Mouse (Mus musculus): Measurements from ENCODE around the gene Rrp36. TPM values are rescaled to one million over a fixed set of nuclear protein-coding genes. Genes with fewer than 3 reads are reported as not detected.

Rrp36 gene
- total and polyA plus RNA-seq, 2 experiments from 2014 or later: 31.1 to 52.1 TPM

DNA sequence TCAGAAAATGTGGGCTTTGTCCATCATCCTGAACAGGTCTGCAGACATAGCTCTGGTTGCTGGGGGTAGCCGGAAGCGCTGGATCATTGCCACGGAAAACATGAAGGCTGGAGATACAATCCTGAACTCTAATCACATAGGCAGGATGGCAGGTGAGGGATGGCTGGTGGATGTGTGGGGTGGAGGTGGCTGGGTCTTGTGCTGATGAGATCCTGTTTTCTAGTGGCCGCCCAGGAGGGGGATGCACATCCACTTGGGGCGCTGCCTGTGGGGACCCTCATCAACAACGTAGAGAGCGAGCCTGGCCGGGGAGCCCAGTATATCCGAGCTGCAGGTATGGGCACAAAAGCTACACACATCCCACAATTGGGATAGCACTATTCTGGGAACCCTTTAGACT lies 25.7 kb downstream of the Rrp36 start:
- no peak for TF ChIP-seq CTCF (IDR thresholded peaks at IDR 0.05; ENCODE audit: low read depth)
- no peaks in the 10 kb centered on the region for H3K9me3 ChIP-seq (ENCODE audit: low read length)
- H3K36me3 ChIP-seq (ENCODE audit: insufficient read depth): peaks cover 13% of the 10 kb centered on the region
- no peak overlapping the region for H3K9ac ChIP-seq
- no peaks in the 10 kb centered on the region for H3K27me3 ChIP-seq (ENCODE audit: insufficient read depth, low read length)
- no peak overlapping the region for H3K27ac ChIP-seq (ENCODE audit: low read depth, low read length)
- H3K4me1 ChIP-seq (ENCODE audit: insufficient read depth): peaks cover 29% of the 10 kb centered on the region
- 91% methylated on average over 9 of the region's 9 CpGs for WGBS
- H3K4me3 ChIP-seq (ENCODE audit: low read depth, low read length): no peak overlapping the region
- no peak overlapping the region for H3K4me2 ChIP-seq (ENCODE audit: low read depth)
- ATAC-seq (no peak), DNase-seq (no peak)

DNA sequence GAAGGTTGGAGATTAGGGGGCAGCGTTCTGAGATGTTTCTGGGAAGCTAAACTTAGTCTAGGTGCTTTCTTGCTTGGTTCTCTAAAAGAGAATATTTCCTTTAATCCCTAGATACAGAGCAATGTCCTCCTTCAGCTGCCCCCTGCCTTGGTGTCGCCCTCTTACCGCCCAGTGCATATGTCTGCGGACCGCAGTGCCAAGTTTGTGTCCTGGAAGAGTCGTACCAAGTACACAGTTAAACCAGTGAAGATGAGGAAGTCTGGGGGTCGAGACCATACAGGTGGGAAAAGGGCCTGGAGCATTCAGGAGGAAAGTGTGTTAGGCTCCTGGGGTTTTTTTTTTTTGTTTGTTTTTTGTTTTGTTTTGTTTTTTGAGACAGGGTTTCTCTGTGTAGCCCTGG lies 26.9 kb downstream of the Rrp36 start:
- peaks cover 6% of the 10 kb centered on the region for H3K36me3 ChIP-seq (ENCODE audit: insufficient read depth)
- ATAC-seq (no peak), DNase-seq (no peak)
- H3K4me3 ChIP-seq (ENCODE audit: low read depth, low read length): no peak overlapping the region
- H3K4me2 ChIP-seq (ENCODE audit: low read depth): no peak overlapping the region
- no peaks in the 10 kb centered on the region for H3K27me3 ChIP-seq (ENCODE audit: insufficient read depth, low read length)
- no peak overlapping the region for H3K27ac ChIP-seq (ENCODE audit: low read depth, low read length)
- WGBS: 91% methylated on average over 7 of the region's 7 CpGs
- H3K9me3 ChIP-seq (ENCODE audit: low read length): no peaks in the 10 kb centered on the region
- no peak for TF ChIP-seq CTCF (IDR thresholded peaks at IDR 0.05; ENCODE audit: low read depth)
- H3K9ac ChIP-seq: 0 out of 2 replicates have a peak overlapping the region, but pooled peaks have one; percentile 83
- H3K4me1 ChIP-seq (ENCODE audit: insufficient read depth): peaks cover 29% of the 10 kb centered on the region

DNA sequence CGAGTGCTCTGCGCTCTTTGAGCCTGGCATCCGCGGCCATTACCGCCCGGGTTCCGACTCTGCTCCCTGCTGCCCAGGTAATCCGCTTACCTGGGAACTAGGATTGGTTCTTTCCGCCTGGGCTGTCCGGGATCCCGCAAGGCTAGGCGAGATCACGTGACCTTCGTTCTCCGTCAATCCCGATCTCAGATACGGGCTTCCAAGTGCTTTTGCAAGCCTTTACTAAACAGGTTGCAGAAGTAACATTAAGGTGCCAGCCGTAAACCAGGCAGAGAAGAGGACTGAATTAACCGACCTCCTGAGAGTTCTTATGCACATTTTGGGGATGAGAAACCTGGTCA lies 27.9 kb downstream of the Rrp36 start:
- peak; percentile 21; the same call in 1 of the 2 replicates for ATAC-seq
- no peaks in the 10 kb centered on the region for H3K9me3 ChIP-seq (ENCODE audit: low read length)
- H3K27ac ChIP-seq (ENCODE audit: low read depth, low read length): peak overlapping the region; percentile 88
- H3K36me3 ChIP-seq (ENCODE audit: insufficient read depth): peaks cover 14% of the 10 kb centered on the region
- WGBS: 0% methylated on average over 19 of the region's 19 CpGs
- H3K4me2 ChIP-seq (ENCODE audit: low read depth): peak overlapping the region; percentile 94
- peak overlapping the region; percentile 75 for H3K4me3 ChIP-seq (ENCODE audit: low read depth, low read length)
- peak overlapping the region; percentile 83 for H3K9ac ChIP-seq
- no peak for TF ChIP-seq CTCF (IDR thresholded peaks at IDR 0.05; ENCODE audit: low read depth)
- H3K27me3 ChIP-seq (ENCODE audit: insufficient read depth, low read length): no peaks in the 10 kb centered on the region
- no peak for DNase-seq
- H3K4me1 ChIP-seq (ENCODE audit: insufficient read depth): peaks cover 20% of the 10 kb centered on the region

DNA sequence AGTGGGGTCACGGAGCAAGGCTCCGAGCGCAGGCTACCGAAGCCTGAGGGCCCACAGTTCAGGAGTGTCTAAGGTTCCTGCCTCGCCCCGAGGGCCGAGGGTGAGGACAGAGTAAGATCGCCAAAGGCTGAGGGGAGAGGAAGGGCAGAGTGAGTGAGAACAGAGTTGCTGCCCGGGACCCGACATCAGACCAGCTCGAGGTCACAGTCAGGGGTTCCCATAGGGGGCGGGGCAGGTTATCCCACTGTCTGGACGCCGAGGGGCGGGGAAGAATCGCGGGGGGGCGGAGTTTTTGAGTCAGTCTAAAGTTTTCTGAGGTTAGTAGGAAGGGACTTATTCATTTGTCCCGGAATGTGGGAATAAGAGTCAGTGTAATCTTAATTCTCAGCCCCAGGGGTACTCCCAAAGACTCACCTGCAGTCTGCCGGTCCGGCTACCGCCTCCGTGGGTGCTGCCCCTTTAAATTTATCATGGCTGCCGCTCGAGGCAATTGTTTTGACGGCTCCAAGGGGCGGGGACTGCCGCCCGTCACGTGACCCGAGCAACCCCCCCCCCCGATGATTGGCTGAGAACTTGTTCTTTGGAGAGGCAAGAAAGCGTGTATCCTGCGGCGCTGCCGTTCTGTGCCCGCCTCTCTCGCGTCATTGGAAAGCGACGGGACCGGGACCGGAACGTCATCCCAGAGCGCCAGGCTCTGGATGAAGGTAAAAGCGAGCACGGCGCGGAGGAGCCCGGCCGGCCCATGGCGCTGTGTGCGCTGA lies 28.4 kb downstream of the Rrp36 start, which contains the start of the genes Klc4 and Mrpl2:
Gene Klc4, minus strand, starts transcription at position 462 of the 761 bp plus-strand sequence.
Gene Mrpl2, plus strand, starts transcription at position 669 of the 761 bp plus-strand sequence.
- Histone ChIP-seq H3K4me2 (ENCODE audit: low read depth) (peak within 1 kb of the TSS; percentile 94), H3K27ac (ENCODE audit: low read depth, low read length) (peak within 1 kb of the TSS; percentile 88), H3K4me1 (ENCODE audit: insufficient read depth) (peaks cover 15% of the 10 kb centered on the region), H3K9me3 (ENCODE audit: low read length) (no peaks in the 10 kb centered on the region), H3K27me3 (ENCODE audit: insufficient read depth, low read length) (no peaks in the 10 kb centered on the region), H3K9ac (peak within 1 kb of the TSS; percentile 83), H3K36me3 (ENCODE audit: insufficient read depth) (peaks cover 19% of the 10 kb centered on the region), H3K4me3 (ENCODE audit: low read depth, low read length) (peak within 1 kb of the TSS; percentile 75)
- peak; percentile 99 for DNase-seq
- peak; percentile 14; the same call in 1 of the 2 replicates for TF ChIP-seq CTCF (IDR thresholded peaks at IDR 0.05; ENCODE audit: low read depth)
- WGBS: 3% methylated on average over 53 of the region's 53 CpGs
- peak; percentile 76 for ATAC-seq

DNA sequence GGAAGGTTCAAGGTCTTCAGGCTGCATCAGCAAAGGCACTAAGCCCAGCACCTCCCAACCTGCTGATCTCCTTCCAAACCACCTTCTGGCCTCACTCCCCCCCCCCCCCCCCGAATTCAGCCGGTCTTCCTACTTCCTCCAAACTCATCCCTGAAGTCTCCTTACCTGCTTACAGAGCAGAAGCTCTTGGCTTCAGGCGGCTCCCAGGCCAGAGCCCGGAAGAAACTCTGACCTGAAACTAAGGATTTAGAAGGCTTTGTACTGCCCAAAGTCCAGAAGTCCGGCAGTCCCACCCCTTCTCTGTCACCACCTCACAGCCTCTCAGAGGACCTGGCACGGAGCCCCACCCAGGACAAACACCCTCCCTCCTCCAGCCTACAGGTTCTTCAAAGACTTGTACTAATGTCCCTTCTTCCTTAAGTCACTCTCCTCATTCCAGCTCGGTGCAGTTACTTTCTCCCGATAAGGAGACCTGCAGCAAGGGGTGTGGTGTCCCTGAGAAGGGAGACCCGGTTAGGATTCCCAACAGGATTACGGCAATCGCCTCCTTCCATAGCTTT lies 29.2 kb downstream of the Rrp36 start:
- peaks cover 27% of the 10 kb centered on the region for H3K36me3 ChIP-seq (ENCODE audit: insufficient read depth)
- no peaks in the 10 kb centered on the region for H3K9me3 ChIP-seq (ENCODE audit: low read length)
- peak overlapping the region; percentile 75 for H3K4me3 ChIP-seq (ENCODE audit: low read depth, low read length)
- ATAC-seq: no peak
- H3K27ac ChIP-seq (ENCODE audit: low read depth, low read length): no peak overlapping the region
- H3K27me3 ChIP-seq (ENCODE audit: insufficient read depth, low read length): no peaks in the 10 kb centered on the region
- peak overlapping the region; percentile 89 for H3K4me2 ChIP-seq (ENCODE audit: low read depth)
- H3K4me1 ChIP-seq (ENCODE audit: insufficient read depth): peaks cover 14% of the 10 kb centered on the region
- no peak for DNase-seq
- no peak for TF ChIP-seq CTCF (IDR thresholded peaks at IDR 0.05; ENCODE audit: low read depth)
- H3K9ac ChIP-seq: peak overlapping the region; percentile 59
- 8% methylated on average over 10 of the region's 11 CpGs for WGBS

DNA sequence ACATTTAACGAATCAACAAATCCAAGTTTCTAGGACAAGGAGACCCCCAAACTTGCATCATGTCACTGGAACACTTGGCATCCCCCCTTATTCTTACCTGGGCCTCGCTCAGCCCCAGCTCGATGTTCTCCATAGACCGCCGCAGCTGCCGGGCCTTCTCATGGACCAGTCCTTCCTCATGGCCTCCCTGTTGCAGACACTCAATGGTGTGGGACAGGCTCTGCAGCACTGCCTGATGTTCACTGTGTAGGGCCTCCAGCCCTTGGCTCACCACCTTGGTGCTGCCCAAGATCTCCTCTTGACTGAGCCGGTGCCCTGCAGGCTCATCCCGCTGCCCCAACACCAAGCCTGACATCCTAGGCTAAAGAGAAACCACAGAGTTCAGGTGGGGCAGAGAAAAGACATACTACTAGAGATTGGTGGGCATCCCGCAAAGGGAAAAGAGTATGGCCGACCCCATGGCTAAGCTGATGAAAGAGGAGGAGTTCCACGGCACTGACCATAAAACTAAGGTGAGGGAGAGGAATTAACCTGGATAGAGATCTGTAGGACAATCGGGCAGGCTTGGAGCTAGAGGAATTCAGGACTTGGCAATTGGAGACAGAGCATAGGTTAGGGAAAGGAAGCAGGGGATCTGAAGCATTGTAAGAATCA lies 29.9 kb downstream of the Rrp36 start:
- no peak overlapping the region for H3K9ac ChIP-seq
- TF ChIP-seq CTCF (IDR thresholded peaks at IDR 0.05; ENCODE audit: low read depth): no peak
- WGBS: 91% methylated on average over 12 of the region's 12 CpGs
- peaks cover 34% of the 10 kb centered on the region for H3K36me3 ChIP-seq (ENCODE audit: insufficient read depth)
- H3K4me1 ChIP-seq (ENCODE audit: insufficient read depth): peaks cover 10% of the 10 kb centered on the region
- no peak overlapping the region for H3K27ac ChIP-seq (ENCODE audit: low read depth, low read length)
- no peaks in the 10 kb centered on the region for H3K27me3 ChIP-seq (ENCODE audit: insufficient read depth, low read length)
- ATAC-seq (no peak), DNase-seq (no peak)
- H3K4me3 ChIP-seq (ENCODE audit: low read depth, low read length): no peak overlapping the region
- H3K4me2 ChIP-seq (ENCODE audit: low read depth): peak overlapping the region; percentile 89; the same call in 1 of the 2 replicates
- no peaks in the 10 kb centered on the region for H3K9me3 ChIP-seq (ENCODE audit: low read length)

DNA sequence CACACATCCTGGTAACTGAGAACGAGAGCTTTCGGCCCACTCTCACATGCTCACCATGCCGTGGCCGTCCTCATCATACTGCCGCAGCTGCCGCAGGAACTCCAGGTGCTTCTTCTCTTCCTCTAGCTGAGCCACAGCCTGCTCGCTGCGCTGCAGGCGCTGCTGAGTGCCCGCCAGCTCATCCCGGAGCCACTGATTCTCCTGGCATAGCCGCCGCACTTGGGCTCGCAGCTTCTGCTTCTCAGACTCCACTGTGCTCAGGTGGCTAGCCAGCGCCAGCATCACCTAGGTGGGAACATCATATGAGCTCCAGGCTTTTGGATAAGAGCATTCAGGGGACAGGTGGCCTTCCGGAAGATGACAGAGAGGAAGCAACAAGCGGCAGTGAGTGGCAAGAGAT lies 32.1 kb downstream of the Rrp36 start:
- Histone ChIP-seq H3K36me3 (ENCODE audit: insufficient read depth) (peaks cover 41% of the 10 kb centered on the region), H3K4me3 (ENCODE audit: low read depth, low read length) (no peak overlapping the region), H3K27ac (ENCODE audit: low read depth, low read length) (no peak overlapping the region), H3K9me3 (ENCODE audit: low read length) (no peaks in the 10 kb centered on the region), H3K4me2 (ENCODE audit: low read depth) (no peak overlapping the region), H3K4me1 (ENCODE audit: insufficient read depth) (peaks cover 10% of the 10 kb centered on the region), H3K27me3 (ENCODE audit: insufficient read depth, low read length) (no peaks in the 10 kb centered on the region), H3K9ac (no peak overlapping the region)
- ATAC-seq (no peak), DNase-seq (no peak)
- TF ChIP-seq CTCF (IDR thresholded peaks at IDR 0.05; ENCODE audit: low read depth): no peak
- 91% methylated on average over 17 of the region's 17 CpGs for WGBS
